Mouse (Mus musculus): ENCODE data around the gene Clcn6.

Gene Clcn6

DNA sequence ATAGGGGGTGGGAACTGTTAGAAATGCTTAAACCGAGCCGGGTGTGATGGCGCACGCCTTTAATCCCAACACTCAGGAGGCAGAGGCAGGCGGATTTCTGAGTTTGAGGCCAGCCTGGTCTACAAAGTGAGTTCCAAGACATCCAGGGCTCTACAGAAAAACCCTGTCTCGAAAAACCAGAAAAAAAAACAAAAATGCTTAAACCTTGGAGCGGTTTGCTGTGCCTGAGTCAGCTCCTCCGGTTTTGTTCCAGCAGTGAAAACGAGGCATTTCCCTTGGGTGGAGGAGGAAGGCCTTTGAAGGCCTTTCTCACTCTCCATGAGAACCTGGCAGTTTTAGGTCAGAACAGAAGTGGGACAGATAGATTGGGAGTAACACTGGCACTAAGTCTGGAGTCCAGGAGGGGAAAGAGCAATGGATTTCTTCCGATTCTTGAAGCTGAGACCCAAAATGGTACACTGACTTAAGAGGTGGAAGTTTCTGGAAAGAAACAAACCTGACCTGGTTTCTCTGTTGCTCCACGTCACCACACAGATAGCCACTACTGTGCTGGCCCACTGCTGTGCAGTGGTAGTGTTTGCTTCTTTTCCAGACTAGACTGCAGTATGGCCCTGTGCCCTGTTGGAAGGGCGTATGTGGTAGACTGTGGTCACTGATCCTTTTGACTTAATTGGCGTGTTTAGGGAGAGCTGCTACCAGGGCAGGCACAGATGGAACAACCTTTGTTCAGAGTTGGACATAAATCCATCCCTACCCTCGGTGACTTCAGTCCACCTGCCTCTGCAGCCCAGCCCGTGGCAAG is 1.6 kb upstream of the Clcn6 start:
- DNase-seq, result no peak

DNA sequence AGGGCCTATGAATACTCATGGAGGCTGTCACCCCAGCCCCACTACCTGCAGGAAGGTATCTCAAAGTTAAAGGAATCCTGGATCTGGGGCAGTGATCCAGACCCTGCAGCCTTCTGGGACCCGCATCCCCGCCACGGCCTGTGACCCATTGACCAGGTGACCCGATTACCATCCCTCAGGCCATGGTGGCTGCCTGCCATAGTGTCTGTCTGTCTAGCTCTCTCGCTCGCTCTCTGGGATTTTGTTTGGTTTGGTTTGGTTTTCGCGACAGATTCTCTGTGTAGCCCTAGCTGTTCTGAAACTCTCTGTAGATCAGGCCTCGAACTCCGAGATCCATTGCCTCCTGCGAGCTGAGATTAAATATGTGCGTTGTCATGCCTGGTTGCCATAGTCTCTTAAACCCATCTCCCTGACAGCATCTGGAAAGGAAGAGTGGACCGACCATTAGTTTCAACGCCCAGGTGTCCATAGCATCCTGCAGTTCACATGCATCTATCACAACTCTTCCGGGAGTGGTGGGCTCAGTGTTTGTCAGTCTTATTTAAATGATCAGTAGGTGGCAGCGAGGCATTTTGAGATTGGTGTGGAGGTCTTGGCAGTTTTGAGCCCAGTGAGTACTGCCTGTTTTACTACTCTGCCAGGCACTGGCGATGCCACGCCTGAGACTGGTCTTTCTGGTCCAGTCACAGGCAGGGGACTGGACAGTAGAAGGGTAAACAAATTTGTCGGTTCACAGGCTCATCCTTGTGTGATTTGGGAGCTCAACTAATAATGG is 820 bp upstream of the Clcn6 start:
- no peak for DNase-seq

DNA sequence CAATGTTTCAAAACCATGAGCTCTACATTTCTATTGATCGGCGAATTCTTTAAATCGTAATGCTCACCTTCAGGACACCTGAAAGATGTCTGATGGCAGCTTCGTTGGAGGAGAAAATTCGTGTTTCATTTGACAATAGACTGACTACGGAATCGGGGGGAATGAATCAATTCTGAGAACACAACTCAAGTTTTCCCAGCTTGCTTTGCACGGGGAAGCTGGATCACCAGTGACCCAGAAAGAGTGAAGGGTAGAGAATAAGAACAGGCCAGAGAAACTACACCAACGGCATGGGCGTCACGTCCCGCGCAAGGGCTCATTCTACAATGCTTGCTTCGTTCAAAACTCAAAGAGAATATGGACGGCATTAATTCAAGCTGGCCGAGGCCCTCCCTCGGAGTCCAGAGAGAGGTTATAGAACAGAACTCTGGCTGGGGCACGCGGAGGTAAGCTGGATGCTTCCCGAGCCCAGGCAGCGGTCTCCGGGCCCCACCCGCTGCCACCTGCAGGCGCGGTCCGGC is 482 bp downstream of the Clcn6 start:
- DNase-seq, result no peak

DNA sequence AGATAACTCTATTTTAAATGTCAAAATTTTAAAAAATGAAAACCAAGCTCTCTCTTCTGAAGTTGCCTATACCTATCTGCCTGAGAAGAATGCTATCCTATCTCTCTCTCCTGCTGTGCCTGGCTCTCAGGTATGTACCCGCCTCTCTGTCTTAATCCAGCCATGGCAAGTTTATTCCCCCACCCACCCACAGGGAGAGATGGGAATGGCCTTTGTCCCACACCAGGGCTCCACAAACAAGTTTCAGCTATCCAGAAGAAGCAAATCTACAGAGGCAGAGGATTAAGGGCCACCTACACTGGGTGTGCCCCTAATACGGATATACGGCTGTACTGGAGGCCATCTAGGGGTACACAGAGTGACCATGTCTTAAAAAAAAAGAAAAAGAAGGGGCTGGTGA is 3.2 kb downstream of the Clcn6 start:
- DNase-seq, result no peak

DNA sequence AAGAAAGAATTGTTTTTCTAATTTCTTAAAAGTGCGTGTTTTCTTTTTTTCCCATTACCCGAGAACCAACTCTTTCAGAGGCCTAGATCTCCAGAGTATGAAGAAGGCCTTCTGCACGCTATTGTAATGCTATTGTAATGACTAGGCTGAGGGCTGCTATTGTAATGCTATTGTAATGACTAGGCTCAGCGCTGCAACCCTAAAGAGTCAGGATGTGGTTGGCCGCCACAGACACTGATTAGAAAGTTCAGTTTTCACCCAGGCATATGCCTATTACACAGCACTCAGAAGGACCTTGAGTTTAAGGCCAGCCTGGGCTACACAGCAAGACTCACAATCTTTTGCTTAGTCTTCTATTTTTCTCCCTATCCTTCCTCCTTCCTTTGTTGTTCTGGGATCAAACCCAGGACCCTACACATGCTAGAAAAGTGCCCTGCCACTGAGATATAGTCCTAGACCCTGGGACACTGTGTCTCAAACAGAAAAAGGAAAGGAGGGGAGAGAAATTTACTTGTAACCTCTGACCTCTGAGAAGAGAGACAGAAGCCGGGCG is 4.7 kb downstream of the Clcn6 start:
- DNase-seq, result no peak

DNA sequence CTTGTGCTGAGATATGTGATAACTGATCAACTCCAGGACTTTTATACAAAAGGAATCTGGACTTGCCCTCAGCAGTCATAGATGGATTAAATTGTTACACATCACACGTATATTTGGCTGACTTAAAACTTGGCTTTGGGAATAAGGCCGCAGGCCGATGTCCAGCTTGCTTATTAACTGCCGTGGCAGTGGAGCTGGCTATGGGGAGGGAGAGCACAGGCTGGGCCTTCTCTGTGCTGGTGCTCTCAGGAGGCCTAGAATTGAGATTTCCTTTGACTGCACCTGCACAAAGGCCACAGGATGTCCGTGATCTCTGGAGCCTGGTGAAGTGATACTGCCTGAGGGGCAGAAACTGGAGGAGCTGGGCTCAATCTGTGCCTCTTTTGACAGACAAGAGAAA is 8.1 kb downstream of the Clcn6 start:
- no peak for DNase-seq

DNA sequence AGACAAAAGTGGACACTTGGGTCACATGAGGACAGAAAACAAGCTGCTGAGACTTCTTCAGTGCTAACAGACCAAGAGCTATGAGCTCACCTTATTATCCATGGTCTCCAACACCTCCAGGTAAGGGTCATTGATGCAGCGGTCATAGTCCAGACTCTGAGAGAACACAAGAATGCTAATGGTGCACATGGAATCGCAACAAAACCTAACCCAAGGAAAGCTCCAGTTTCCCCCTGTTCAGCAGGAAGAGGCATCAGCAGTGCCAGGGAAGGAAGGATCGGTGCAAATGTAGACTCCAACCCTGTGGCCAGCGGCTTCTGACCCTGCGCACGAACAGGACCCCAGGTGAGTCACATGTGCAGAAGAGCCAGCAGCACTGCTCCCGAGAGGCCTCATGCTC is 9.3 kb downstream of the Clcn6 start:
- DNase-seq, result no peak

DNA sequence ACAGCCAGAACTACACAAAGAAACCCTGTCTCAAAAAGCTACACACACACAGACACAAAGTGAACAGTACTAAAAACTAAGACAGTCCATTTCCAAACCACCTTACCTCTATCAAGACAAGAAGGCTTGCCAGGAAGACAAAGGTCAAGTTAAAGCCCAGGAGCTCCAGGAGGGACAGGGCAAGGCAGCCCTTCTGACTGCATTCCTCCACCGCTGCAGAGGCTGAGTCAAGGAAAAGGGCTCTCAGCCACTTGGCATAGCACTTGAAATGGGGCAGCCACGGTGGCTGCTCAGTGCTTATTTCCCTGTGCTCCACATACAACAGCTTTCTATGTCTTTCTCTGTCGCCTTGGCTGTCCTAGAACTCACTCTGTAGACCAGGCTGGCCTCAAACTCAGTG is 14.6 kb downstream of the Clcn6 start:
- DNase-seq, result no peak

DNA sequence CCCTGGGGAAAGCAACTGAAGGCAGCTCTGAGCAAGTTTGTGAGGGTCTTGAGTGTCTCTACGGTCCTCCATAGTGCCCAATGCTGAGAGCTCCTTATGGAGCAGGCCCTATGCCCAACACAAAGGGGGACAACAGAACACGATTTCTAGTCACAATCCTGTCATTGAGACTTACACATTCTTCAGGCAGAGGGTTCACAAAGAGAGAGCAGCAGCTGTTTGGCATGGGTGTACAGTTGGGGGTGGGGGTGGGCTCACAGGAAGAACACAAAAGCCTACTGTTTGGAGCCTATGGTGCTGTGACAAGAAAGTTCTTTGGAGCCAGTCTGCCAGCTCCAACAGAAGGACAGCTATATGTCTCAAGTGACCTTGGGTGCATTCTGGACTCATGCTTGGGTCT is 20.2 kb downstream of the Clcn6 start:
- DNase-seq, result no peak

DNA sequence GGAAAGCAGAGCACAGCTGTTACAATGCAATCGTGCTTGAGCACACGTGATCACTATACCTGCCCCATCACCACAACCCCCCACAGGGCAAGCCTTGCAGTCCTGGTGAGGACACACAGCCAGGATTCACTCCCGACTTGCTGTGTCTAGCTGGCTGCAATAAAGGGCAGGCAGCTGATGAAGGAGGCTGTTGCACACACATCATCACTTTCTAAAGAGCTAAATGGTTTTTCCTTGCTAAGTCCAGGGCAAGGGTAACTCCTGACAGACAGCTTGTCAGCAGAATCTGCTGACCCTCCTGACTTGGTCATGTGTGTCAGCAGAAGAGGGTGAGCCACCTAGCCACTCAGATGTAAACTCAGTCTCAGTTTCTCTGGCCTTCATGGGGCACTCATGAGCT is 21.6 kb downstream of the Clcn6 start:
- no peak for DNase-seq

DNA sequence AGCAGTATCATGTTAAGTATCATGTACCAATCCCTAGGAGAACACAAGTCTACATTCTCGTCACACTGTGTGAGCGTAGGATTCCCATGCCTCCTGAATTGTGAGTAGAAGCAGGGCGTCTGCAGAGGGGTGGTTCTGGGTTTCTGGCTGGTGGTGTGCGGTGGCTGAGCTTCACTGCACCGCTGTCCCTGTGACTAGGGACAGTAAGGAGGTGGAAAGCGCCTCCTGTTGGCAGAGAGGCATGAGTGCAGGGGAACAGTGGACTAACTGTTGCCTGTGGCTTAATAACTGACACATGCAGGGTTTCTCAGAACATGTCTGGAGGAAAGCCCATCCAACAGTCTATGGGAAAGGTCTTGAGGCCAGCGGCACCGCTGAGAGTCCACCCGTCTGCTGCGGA is 23.2 kb downstream of the Clcn6 start:
- no peak for DNase-seq

DNA sequence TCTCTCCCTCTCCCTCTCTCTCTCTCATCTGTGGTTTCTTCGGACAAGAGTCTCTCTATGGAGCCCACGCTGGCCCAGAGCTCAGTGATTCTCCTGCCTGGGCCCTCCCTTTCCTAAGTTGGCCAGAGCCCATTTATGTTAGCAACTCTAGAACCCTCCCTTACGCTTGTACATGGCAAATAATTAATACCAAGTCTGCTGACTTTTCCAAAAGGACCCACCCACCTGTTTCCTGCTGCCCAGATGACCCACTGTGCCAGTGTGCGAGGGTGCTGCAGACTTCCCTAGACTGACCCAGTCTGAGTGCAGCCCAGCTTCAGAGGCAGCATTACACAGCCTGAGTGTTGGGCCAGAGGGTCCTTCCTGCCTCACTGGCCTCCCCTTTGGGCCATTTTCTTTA is 26.4 kb downstream of the Clcn6 start:
- no peak for DNase-seq

DNA sequence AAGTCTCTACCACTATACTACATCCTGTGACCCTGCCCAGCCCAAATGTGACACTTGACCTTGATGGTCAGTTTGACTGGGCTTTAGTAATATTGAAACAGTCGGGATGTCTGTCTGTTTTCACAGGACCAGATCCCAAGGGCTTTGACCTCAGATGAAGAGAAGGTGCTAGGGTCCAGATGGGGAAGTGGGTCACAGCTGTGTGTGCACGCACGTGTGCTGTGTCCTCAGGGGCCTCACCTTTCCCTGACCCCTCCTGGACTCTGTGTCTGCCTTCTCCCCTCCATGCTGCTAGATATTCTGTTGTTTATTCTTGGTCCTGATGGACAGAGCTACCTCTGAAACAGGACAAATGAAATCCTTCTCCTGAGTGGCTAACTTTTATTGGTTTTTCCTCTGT is 27.3 kb downstream of the Clcn6 start:
- no peak for DNase-seq

DNA sequence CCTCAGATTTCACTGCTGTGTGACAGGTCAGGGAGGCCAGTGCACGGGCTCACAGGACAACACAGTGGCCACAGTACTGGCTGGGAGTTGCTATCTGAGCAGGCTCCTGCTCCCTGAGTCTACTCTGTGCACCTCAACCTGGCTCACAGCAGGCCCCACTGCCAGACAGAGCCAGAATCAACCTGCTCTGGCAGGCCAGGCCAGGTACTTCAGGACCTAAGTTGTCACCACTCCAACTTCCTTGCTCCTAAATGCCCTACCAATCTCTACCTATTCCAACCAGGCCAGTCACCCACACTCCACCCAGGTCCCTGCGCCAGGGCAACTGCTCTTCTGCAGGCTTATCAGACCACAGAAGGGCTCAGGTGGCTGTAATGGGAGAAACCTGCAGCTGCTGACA is 29.0 kb downstream of the Clcn6 start:
- DNase-seq, result no peak

DNA sequence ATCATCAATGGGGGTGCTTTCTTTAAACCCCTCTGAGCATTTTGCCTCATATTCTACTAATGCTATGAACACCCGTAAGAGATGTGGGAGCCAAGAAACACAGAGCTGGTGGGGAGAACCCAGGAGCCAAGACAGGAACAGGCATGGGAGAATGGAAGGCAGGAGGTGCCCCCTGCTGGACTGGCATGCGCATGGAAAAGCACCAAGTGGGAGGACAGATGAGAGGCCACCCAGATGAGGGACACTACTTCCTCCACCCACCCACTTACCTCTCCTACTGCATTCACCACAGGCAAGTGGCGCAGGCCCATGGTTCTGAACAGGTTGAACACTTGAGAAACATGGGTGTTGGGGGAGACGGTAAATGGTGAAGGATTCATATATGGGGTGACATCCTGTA is 30.2 kb downstream of the Clcn6 start:
- peak; percentile 33 to 37 for DNase-seq

DNA sequence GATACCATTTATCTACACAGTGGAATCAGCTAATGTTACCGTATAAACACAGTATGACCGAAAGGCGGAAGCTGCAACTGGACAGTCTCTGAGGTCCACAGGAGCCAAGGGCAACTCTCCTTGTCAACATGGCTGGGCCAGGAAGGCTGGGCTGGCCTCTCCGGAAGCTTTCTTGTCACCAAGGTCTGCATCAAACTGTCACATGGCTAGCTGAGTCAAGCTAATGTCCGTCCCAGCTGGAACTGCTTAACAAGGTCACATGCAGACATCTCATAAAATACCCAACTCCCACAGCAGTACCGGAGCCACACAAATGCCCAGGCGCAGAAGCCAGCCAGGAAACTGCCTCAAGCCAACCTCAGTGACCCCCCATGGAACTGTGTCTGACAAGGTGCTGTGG is 34.3 kb downstream of the Clcn6 start:
- DNase-seq, result no peak

DNA sequence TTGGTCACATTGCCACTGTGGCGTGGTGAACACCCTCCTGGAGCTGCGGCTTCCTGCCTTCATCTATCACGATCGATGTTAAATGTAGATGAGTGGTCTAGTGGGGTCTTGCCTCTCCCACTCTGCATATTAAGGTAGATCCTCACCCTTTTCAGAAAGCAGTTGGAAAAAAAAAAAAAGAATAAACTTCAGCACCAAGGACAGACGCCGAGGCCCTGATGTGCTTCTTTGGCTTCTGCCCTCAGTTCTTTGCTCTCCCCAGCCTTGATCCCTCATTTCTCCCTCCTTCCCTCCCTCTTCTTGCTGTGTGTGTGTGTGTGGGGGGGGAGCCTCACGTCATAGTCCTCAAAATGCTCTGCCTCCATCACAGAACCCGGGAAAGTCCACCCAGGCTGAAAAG is 36.8 kb downstream of the Clcn6 start:
- DNase-seq, result no peak

DNA sequence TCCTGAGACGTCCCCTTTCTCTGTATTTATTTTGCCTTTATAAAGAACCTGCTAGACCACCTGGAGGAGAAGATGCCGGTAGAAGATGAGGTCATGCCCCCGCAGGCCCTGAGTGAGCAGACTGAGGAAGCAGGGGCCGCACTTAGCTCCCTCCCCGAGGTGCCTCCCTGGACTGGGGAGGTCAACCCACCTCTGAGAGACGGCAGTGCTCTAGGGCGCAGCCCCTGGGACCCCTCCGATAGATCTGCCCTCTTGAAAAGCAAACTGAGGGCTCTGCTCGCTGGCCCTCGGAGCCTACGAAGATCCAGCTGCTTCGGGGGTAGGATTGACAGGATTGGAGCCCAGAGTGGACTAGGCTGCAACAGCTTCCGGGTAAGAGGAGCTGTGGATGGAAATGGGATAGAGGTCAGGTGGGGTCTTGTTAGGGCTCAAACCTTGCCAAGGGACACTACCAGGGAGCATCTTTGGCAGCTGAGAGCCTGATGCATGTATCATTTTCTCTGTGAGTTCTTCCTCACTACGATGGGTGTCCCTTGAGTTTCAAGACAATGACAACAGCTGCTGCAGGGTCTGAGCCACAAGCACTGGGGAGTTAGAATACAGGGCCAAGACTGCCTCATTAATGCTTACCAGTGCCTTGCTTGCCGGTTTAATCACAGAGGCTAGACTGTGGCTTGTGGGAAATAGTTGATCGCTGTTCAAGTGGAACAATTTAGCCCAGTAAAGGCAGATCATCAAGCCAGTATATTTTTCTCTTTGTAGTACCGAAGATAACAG is 37.4 kb downstream of the Clcn6 start:
- no peak for DNase-seq

DNA sequence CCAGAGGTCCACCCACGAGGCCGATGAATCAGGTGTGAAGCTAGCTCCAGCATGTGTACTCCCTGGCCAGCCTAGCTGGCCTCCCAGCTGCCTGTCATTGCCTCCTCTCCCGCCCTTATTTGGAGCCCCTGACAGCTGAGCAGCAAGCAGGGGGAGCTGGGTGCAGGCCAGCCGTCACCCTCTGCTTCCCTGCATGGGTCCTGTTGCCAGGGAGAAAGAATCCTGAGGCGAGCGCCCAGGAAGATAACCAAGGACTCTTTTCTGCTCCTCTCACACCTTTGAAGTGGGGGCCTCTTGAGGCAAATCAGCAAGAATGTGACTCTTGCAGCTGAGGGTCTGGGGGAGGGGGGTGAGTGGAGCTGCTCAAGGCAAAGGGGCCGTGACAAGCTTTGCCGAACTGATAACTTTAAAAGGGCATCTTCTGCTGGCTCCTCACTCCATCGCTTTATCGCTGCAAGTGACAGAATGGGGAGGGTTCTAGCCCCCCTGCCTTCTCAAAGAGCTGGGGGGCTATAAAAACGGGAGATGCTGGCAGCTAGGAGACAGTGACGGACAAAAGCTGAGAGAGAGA is 38.3 kb downstream of the Clcn6 start, which contains the start of gene Nppa:
Nppa (plus strand) TSS at position 521 of the 571 bp plus-strand sequence.
- DNase-seq, result no peak

DNA sequence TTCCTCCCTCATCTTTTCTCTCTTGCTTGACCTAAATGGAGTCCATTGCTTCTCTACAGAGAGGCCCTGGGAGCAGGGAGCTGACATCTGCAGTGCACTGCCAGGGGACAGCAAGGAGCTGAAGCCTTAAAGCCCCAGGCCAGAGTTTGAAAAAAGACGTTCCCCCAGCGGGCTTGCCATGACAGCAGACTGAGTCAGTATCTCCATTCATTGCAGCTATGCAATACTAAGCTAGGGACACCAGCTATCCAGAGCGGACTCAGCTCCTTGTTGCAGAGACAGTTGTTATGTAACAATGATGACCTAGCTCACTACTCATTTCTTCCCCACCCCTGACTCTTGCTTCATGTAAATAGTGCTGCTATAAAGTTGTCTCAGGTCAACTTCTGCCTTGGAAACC is 43.3 kb downstream of the Clcn6 start:
- no peak for DNase-seq

DNA sequence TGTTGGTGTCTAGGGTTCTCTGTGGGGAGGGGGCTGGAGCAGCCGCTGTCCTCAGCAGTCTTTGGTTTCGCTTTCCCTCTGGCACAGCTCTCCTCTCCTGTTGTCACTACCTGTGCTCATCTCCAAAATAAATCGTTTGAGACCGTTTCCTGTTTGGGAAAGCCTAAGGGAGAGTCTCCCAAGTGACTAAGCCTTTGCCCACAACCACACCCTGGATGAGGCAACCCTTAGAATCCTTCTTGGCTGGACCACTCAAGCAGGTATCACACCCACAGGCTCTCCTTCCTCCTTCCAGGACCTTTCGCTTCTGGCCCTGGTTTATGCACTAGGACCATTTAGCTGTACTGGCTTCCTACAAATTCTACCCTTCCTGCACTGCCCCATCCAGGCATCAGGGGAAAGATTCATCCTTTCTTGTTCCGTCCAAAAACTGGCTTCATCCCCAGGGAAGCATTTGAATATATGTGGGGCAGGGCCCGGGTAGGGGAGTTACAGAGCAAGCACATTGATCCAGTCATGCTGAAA is 45.0 kb downstream of the Clcn6 start:
- no peak for DNase-seq
